Mouse (Mus musculus) myocyte (in vitro differentiated cells): ENCODE measurements at regions not wholly inside any gene's neighbourhood (a gene's known extent, or its start where the extent isn't known, plus 50 kb on each side); places are given as distances from the start of the nearest gene placed in this dataset.

Experiments used
- H3K27me3 ChIP-seq: one replicate; pipeline ENCODE4 v1.6.1; 2011; ENCODE audit not compliant: control insufficient read depth, insufficient read depth, insufficient read length
- H3K36me3 ChIP-seq: one replicate; pipeline ENCODE4 v1.6.1; 2011; ENCODE audit not compliant: control insufficient read depth, insufficient read depth
- H3K4me2 ChIP-seq: one replicate; pipeline ENCODE4 v1.6.1; 2011; ENCODE audit warnings: low read depth, control low read depth
- H3K4me3 ChIP-seq: one replicate; pipeline ENCODE4 v1.5.1; 2011; ENCODE audit warnings: mild to moderate bottlenecking, control low read depth, moderate library complexity
- H3K79me2 ChIP-seq: one replicate; pipeline ENCODE4 v1.6.1; 2011; ENCODE audit not compliant: control insufficient read depth, insufficient read depth
- H3ac ChIP-seq: one replicate; pipeline ENCODE4 v1.6.1; 2011; ENCODE audit not compliant: control insufficient read depth, insufficient read length
- CEBPB ChIP-seq: IDR thresholded peaks from 2 replicates; pipeline ENCODE4 v1.6.1; 2011; ENCODE audit warnings: mild to moderate bottlenecking, moderate library complexity; ENCODE audit not compliant: poor library complexity, insufficient read depth, severe bottlenecking
- E2F4 ChIP-seq: IDR thresholded peaks from one replicate; pipeline ENCODE4 v1.6.1; 2011; ENCODE audit warnings: mild to moderate bottlenecking, control low read depth, moderate library complexity; ENCODE audit not compliant: insufficient read depth
- MAX ChIP-seq: IDR thresholded peaks from one replicate; pipeline ENCODE4 v1.6.1; 2011; ENCODE audit warnings: low read depth, mild to moderate bottlenecking, control low read depth
- MYOD1 ChIP-seq, 3 experiments: IDR thresholded peaks; one replicate each; pipeline ENCODE4 v1.6.1; 2011; ENCODE audit warnings: control low read depth in 2 of 3, low read depth in 2 of 3, mild to moderate bottlenecking in 2 of 3, moderate library complexity in 1 of 3; ENCODE audit not compliant: insufficient read length in 2 of 3, control insufficient read depth in 1 of 3
- MYOG ChIP-seq, 3 experiments: IDR thresholded peaks; one replicate each; pipeline ENCODE4 v1.6.1; 2011; ENCODE audit warnings: control low read depth in 2 of 3, low read depth in 2 of 3, mild to moderate bottlenecking in 2 of 3; ENCODE audit not compliant: insufficient read length in 2 of 3, control insufficient read depth in 1 of 3, insufficient read depth in 1 of 3
- POLR2A ChIP-seq: IDR thresholded peaks from one replicate; pipeline ENCODE4 v1.6.1; 2011; ENCODE audit warnings: low read depth, mild to moderate bottlenecking, control low read depth, moderate library complexity; ENCODE audit not compliant: insufficient read length
- POLR2AphosphoS2 ChIP-seq: IDR thresholded peaks from one replicate; pipeline ENCODE4 v1.6.1; 2011; ENCODE audit warnings: low read depth, control low read depth; ENCODE audit not compliant: insufficient read length
- REST ChIP-seq: IDR thresholded peaks from one replicate; pipeline ENCODE4 v1.6.1; 2011; ENCODE audit warnings: mild to moderate bottlenecking, control low read depth, moderate library complexity; ENCODE audit not compliant: insufficient read depth, insufficient read length
- SRF ChIP-seq: IDR thresholded peaks from one replicate; pipeline ENCODE4 v1.6.1; 2011; ENCODE audit warnings: low read depth; ENCODE audit not compliant: control insufficient read depth, insufficient read length
- TCF12 ChIP-seq: IDR thresholded peaks from one replicate; pipeline ENCODE4 v1.6.1; 2011; ENCODE audit warnings: mild to moderate bottlenecking, control low read depth; ENCODE audit not compliant: poor library complexity, insufficient read depth, severe bottlenecking
- TCF3 ChIP-seq: IDR thresholded peaks from one replicate; pipeline ENCODE4 v1.6.1; 2011; ENCODE audit warnings: low read depth, control low read depth; ENCODE audit not compliant: insufficient read length
- USF1 ChIP-seq: IDR thresholded peaks from one replicate; pipeline ENCODE4 v1.6.1; 2011; ENCODE audit warnings: low read depth, mild to moderate bottlenecking, control low read depth, moderate library complexity

- peaks cover 63% of the 10 kb centered on the region for H3K27me3 ChIP-seq
- TF ChIP-seq TCF3, result peak; percentile 53
- no peak for TF ChIP-seq POLR2A
- no peak for TF ChIP-seq CEBPB
- no peak for TF ChIP-seq USF1
- TF ChIP-seq E2F4, result no peak
- TF ChIP-seq REST, result no peak
- no peak for TF ChIP-seq SRF
- TF ChIP-seq TCF12, result peak; percentile 43
- peak in 2 of 3 experiments; percentile 39 to 77 for TF ChIP-seq MYOD1 (IDR thresholded peaks at IDR 0.05; ENCODE audit: control insufficient read depth in 1 of 3, insufficient read length in 2 of 3, low read depth in 2 of 3)
- TF ChIP-seq MAX, result no peak
- peak; percentile 16 to 90 (median 77) for TF ChIP-seq MYOG (IDR thresholded peaks at IDR 0.05; ENCODE audit: control insufficient read depth in 1 of 3, insufficient read depth in 1 of 3, insufficient read length in 2 of 3, low read depth in 2 of 3)
- no peak for TF ChIP-seq POLR2AphosphoS2
- H3ac ChIP-seq, result no peak overlapping the region
- H3K79me2 ChIP-seq, result no peaks in the 10 kb centered on the region
- H3K4me3 ChIP-seq, result no peak overlapping the region
- H3K36me3 ChIP-seq, result no peaks in the 10 kb centered on the region
- H3K4me2 ChIP-seq, result no peak overlapping the region
Measured at GRCm38 (mm10) chr5:112039645-112040372, 212.5 kb downstream of the Cryba4 start.

- TF ChIP-seq SRF (no peak), USF1 (no peak), POLR2AphosphoS2 (no peak), TCF12 (no peak), MYOG (IDR thresholded peaks at IDR 0.05; ENCODE audit: control insufficient read depth in 1 of 3, insufficient read depth in 1 of 3, insufficient read length in 2 of 3, low read depth in 2 of 3) (no peak), TCF3 (no peak), MAX (no peak), CEBPB (no peak), E2F4 (no peak), MYOD1 (IDR thresholded peaks at IDR 0.05; ENCODE audit: control insufficient read depth in 1 of 3, insufficient read length in 2 of 3, low read depth in 2 of 3) (no peak), REST (no peak)
- no peaks in the 10 kb centered on the region for H3K36me3 ChIP-seq
- H3K4me2 ChIP-seq, result no peak overlapping the region
Measured at GRCm38 (mm10) chr5:112040678-112041077, 211.6 kb downstream of the Cryba4 start.

DNA sequence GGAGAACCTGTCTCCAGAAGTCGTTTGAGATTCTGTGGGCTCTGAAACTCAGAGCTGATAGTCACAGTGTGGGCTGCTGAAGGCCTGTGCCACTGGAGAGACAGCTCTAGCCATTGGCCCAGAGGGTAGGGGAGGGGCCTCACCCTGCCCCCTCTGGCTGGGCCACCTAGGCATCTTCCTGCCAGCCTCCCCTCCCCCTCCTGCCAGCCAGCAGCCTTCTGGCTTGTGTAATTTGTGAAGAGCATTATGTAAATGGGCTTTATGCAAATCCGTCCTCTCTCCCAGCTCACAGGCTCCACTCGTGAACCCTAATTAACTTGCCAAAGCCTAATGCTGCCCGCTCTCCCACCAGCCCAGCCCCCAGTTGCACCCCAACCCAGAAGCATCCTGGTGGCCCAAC, 211.0 kb downstream of the Cryba4 start:
- TF ChIP-seq TCF3 (no peak), CEBPB (no peak), POLR2A (no peak), MYOD1 (IDR thresholded peaks at IDR 0.05; ENCODE audit: control insufficient read depth in 1 of 3, insufficient read length in 2 of 3, low read depth in 2 of 3) (no peak)
- no peaks in the 10 kb centered on the region for H3K79me2 ChIP-seq
- no peaks in the 10 kb centered on the region for H3K36me3 ChIP-seq
- H3K4me3 ChIP-seq, result no peak overlapping the region
- H3K27me3 ChIP-seq, result peaks cover 49% of the 10 kb centered on the region
- H3K4me2 ChIP-seq, result no peak overlapping the region
- H3ac ChIP-seq, result no peak overlapping the region

More at GRCm38 (mm10) chr5:112040678-112041077, 211.6 kb downstream of the Cryba4 start:
- H3K4me3 ChIP-seq, result no peak overlapping the region
- H3K79me2 ChIP-seq, result no peaks in the 10 kb centered on the region
- peaks cover 56% of the 10 kb centered on the region for H3K27me3 ChIP-seq
- H3ac ChIP-seq, result no peak overlapping the region

- no peak overlapping the region for H3ac ChIP-seq
- H3K4me2 ChIP-seq, result peak overlapping the region; percentile 13
- TF ChIP-seq MYOD1 (IDR thresholded peaks at IDR 0.05; ENCODE audit: control insufficient read depth in 1 of 3, insufficient read length in 2 of 3, low read depth in 2 of 3) (no peak), POLR2AphosphoS2 (no peak), CEBPB (no peak), TCF12 (no peak), SRF (no peak), POLR2A (no peak), E2F4 (no peak), TCF3 (no peak), USF1 (no peak), REST (no peak), MYOG (IDR thresholded peaks at IDR 0.05; ENCODE audit: control insufficient read depth in 1 of 3, insufficient read depth in 1 of 3, insufficient read length in 2 of 3, low read depth in 2 of 3) (no peak), MAX (no peak)
- no peaks in the 10 kb centered on the region for H3K79me2 ChIP-seq
- no peaks in the 10 kb centered on the region for H3K36me3 ChIP-seq
- H3K4me3 ChIP-seq, result no peak overlapping the region
- H3K27me3 ChIP-seq, result peaks cover 47% of the 10 kb centered on the region
Measured at GRCm38 (mm10) chr5:112042236-112042635, 210.1 kb downstream of the Cryba4 start.
